In genomic region chr8:37062012-37062944, GRCm38 (mm10) we compare ENCODE assay signal across 8 mouse cellular contexts.
A peak's percentile ranks its signal among the peaks of the same experiment; 100 is the strongest.
DNase-seq lines count a peak whose midpoint lies in the region; ATAC-seq and TF ChIP-seq lines count a peak whose summit lies in the region.

No protein-coding gene starts in this region.

- no peak overlapping the region for H3K9ac ChIP-seq in hindbrain, postnatal 0 days (replicated peaks; ENCODE audit: low read length)

- WGBS in hindbrain, postnatal 0 days: 29% methylated on average over 13 of the region's 13 CpGs

- no peaks in the 10 kb centered on the region for H3K27me3 ChIP-seq in hindbrain, postnatal 0 days (ENCODE audit: insufficient read depth, low read length)

- H3K27ac ChIP-seq in hindbrain, postnatal 0 days: no peak overlapping the region

- ATAC-seq in hindbrain, postnatal 0 days: peak; percentile 90
- ATAC-seq in erythroid progenitor cell, adult 5-6 weeks (replicated peaks; ENCODE audit: low FRiP score, poor library complexity, severe bottlenecking): no peak

- H3K4me1 ChIP-seq in hindbrain, postnatal 0 days (ENCODE audit: insufficient read depth, low read length): no peaks in the 10 kb centered on the region

- H3K36me3 ChIP-seq in hindbrain, postnatal 0 days (ENCODE audit: insufficient read depth, low read length): no peaks in the 10 kb centered on the region

- H3K4me3 ChIP-seq in hindbrain, postnatal 0 days (ENCODE audit: low read length): no peak overlapping the region

- H3K4me2 ChIP-seq in hindbrain, postnatal 0 days (ENCODE audit: low read depth, low read length): no peak overlapping the region

- peak; percentile 59 to 91 for DNase-seq in adrenal gland, adult (ENCODE audit: inconsistent age in 2 of 2, low spot score in 1 of 2)
- DNase-seq in cerebellum, postnatal 10 days: peak; percentile 83 to 88
- DNase-seq in frontal cortex, postnatal 25 days (ENCODE audit: low spot score in 2 of 2): peak; percentile 60 to 61
- DNase-seq in hindbrain, postnatal 0 days (ENCODE audit: low spot score): peak; percentile 91
- peak; percentile 51 to 90 for DNase-seq in layer of hippocampus, postnatal 25 days (ENCODE audit: extremely low spot score in 1 of 2, low spot score in 1 of 2)
- peak; percentile 86 for DNase-seq in mesoderm, embryonic 11.5 days (ENCODE audit: low read depth, low spot score)
- DNase-seq in right cerebral cortex, postnatal 4 days: peak; percentile 90

- H3K9me3 ChIP-seq in hindbrain, postnatal 0 days (ENCODE audit: low read length): no peaks in the 10 kb centered on the region

- peak; percentile 97 for TF ChIP-seq CTCF in hindbrain, postnatal 0 days (IDR thresholded peaks at IDR 0.05; ENCODE audit: low read depth)
